Mouse (Mus musculus) lung, postnatal 14 days (tissue): ENCODE measurements around the gene Foxn3.
"Not testable (repeated sequence)": the region's sequence is repeated elsewhere in the genome, so short reads cannot be mapped to it uniquely, and the experiment has no call there.

Experiments used
- DNase-seq: peaks from one replicate; pipeline ENCODE4 v3.0.0; 2021

Foxn3 gene

GRCm38 (mm10) chr12:99205734-99206133 is 357.6 kb downstream of the Foxn3 start:
- DNase-seq = no peak

DNA sequence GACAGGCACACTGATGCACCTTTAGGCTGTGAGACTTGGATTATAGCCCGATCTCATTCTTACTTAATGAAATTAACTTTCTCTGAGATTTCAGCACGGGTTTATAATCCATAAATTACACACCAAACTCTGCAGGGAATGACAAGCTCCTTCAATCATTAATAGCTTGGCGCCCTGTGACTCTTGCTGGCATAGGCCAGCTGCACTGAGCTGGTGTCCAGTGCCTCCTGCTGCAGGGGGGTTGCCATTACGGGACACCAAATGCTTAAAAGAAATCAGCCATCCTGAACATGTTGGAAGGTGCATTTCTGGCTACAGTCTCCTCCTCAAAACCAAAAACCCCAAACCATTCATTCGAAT is 364.3 kb downstream of the Foxn3 start:
- DNase-seq = no peak

DNA sequence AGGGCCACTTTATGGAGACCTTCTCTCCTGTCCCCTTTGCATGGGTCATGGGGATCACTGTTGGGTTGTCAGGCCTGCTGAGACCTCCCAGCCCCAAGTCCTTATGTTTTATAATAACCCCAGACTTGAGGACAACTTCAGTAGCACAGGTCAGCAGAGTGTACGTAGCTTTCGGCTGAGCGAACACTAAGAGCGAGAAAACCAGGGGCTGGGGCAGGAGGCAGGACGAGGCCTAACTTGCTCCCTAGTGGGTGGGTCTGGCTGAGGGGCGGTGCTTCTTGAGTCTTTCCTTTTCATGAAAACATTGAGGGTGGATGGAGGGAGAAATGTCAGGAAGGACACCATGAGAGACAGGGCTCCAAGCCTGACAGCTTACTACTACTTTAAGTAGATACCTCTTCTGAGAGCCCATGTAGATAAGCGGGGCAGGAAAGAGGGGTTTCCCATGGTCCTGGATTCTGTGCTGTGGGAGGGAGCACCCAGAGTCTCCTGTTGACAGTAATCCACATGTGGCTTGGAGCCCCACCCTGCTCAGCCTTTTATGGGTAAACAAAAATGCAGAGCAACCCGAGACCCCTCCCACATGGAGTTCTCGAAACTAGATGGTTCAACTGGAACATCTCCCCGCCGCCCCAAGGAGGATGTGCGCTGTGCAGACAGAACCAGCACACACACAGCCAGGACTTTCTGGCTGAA is 364.8 kb downstream of the Foxn3 start:
- DNase-seq = no peak

- DNase-seq = no peak
Measured at GRCm38 (mm10) chr12:99197031-99197430, 366.4 kb downstream of the Foxn3 start.

DNA sequence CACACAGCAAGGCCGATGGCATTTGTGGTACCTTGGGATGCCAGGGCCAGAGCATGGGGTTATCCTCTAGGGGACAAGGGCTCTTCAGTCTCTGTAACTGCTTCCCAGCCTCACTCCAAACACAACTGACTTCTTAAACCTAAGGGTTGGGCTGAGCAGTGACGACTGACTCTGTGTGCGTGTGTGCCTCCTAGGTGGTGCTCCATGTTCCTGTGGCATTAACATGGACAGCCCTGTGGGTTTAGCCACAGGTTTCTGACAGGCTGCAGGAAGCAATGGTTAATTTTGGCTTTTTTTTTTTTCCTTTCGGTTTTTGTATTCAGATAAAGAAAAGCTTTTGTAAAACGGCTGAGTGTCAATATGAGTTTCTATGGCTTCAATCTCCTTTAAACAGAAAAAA is 367.7 kb downstream of the Foxn3 start:
- DNase-seq = no peak

GRCm38 (mm10) chr12:99194120-99194519 is 369.3 kb downstream of the Foxn3 start:
- DNase-seq = not testable (repeated sequence)

- DNase-seq = no peak
Measured at GRCm38 (mm10) chr12:99187671-99188070, 375.7 kb downstream of the Foxn3 start.

DNA sequence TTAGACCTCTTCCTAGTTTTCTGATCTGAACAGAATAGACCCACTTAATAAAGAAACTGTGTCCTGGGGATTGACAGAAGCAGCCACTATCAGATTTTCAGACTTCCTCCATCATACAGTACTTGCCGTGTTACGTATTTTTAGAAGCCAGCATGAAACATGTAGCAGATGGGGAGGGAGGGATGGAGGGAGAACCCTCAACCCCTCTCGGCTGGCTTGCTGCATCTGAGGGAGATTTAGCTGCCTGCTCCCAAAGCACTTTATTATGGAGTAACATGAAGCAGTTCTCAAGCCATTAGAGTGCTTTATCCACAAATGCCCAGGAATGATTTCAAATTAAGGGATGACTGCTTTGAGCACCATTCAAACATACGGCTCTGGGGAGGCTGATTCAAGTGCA is 377.1 kb downstream of the Foxn3 start:
- DNase-seq = no peak

- no peak for DNase-seq
Measured at GRCm38 (mm10) chr12:99183261-99183792, 380.1 kb downstream of the Foxn3 start.

- DNase-seq = no peak
Measured at GRCm38 (mm10) chr12:99182338-99182737, 381.0 kb downstream of the Foxn3 start.

DNA sequence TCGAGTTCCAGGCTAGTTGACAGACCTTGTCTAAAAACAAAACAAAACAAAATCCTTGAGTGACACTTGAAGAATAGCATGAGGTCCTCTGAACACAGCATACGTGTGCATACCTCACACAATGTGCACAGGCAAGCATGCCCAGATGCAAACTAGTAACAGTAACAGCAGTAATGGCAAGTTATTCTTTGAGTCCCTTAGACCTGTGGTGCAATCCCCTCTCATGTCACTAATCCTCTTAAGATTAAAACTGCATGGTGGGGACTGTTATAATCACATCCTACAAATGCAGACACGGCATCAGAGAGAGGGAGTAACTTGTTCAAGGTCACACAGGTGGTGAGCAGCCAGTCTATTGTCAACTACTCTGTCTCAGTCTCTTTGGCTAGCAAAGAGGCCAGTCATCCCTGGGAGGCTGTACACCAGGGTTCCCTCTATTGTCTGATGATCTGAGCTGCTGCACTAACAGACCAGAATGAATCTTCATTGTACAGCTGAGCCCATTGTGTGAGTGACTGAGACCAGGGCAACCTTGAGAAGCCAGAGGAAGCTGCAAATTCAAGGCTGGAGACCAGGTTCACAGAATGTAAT is 383.1 kb downstream of the Foxn3 start:
- DNase-seq = no peak

DNA sequence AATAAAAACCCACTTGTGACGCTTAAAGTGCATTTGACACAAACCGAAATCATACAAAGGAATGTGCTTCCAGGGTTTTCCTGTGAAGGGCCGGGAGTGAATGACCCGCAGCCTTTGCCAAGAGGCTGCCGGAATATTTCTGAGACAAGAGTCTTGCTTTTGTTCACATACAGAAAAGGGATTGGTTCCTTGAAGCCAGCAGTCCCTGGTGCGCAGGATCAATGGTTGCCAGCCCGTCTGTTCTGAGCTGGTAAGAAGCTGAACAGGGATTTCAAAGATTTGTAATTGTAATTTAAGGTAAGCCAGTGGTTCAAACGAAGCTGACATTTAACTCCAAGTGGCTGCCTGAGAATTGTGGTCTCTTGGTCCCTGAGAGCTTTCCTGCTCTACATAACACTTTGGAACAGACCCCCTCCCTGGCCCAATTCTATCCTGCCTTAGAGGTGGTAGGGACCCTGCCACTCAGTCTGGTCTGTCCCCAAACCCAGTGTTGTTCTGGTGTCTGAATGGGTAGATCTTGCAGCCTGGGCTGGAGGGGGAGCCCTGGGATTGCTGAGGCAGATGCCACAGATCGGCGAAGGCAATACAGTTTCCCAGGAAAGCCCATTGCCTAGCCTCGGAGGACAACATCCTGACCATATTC is 388.3 kb downstream of the Foxn3 start:
- no peak for DNase-seq

GRCm38 (mm10) chr12:99172170-99172569 is 391.2 kb downstream of the Foxn3 start:
- no peak for DNase-seq

GRCm38 (mm10) chr12:99169925-99170324 is 393.5 kb downstream of the Foxn3 start:
- no peak for DNase-seq

DNA sequence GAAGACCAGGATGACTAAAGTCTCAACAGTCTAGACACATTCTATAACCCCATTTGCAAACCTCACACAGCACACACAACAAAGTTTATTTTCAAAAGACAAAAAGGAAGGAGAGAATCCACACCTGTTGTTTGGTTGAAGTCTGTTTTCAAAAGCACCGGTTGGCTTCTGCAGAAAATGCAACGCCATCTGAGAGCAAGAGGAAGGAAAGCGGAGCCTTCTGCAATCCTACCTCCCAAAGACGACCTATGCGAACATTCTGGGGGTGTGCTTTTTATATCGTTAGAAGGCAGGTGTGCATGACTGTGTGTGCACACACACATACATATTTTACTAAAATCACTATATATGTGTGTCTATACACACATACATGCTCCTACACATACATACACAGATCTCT is 397.3 kb downstream of the Foxn3 start:
- DNase-seq = no peak

DNA sequence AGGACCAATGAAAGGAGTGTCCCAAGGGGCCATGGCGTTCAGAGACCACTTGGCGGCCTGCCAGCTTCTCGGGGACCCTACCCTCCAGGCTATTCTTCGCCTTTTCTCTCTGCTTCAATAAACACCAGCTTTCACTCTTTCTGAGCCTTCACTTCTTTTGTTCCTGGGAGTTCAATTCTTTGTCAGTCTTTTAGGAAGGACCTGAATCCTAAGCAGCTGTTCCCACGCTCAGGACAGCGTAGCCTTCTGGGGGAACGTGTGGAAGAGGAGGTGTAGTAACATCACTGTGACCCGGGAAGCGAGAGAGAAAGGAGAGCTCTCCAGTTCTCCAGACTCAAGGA is 400.1 kb downstream of the Foxn3 start:
- no peak for DNase-seq

DNA sequence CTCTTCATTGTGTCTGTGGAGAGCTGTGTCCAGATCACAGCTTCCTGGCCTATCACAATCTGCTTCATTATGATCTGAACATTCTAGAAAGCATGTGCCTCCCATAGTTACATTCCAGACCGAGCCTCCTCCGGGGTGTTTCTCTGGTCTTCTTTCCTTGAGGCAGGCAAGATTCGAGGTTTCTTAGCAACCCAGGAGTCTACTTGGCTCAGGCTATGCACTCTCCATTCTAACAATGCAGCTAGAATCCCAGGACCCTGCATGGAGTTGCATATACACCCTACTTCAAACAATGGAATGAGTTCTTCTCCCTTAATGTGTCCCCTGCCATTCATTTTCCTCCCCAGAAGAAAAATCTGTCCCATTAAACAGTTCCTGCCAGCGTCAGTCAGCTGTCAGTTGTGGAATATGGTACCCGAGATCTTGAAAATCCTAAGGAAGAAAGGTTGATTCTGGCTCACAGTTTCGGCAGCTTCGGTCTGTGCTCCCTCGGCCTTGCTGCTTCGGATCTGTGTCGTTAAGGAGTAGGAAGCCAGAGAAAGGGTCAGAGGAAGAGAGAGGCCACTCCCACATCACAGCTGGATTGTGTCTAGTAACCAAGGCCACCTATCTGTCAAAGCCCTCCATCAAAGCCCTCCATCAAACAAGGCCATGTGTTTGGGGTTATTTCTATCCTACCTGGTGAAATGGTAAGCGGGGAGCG is 400.6 kb downstream of the Foxn3 start:
- no peak for DNase-seq

DNA sequence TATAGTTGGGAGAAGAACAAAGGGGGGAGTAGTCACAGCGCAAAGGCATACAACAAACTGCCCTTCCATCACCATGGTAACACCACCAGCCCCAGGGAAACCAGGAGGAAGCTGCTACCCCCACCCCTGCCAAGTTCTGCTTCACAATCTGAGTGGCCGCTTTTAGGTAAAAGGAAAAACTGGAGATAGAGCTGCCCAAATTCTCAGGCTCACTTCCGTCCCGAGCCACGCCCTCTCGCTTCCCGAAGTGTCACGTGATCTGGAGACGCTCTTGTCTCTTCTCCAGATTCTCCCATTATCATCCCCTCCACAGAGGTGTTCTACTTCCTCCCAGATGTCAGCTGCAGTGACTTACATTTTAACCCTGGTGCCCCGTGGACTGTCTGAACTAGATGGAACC is 401.2 kb downstream of the Foxn3 start:
- no peak for DNase-seq

GRCm38 (mm10) chr12:99160061-99160460 is 403.3 kb downstream of the Foxn3 start:
- DNase-seq = no peak

- DNase-seq = no peak
Measured at GRCm38 (mm10) chr12:99155904-99156303, 407.5 kb downstream of the Foxn3 start.

- DNase-seq = no peak
Measured at GRCm38 (mm10) chr12:99154230-99154629, 409.2 kb downstream of the Foxn3 start.

- no peak for DNase-seq
Measured at GRCm38 (mm10) chr12:99153664-99154063, 409.7 kb downstream of the Foxn3 start.

DNA sequence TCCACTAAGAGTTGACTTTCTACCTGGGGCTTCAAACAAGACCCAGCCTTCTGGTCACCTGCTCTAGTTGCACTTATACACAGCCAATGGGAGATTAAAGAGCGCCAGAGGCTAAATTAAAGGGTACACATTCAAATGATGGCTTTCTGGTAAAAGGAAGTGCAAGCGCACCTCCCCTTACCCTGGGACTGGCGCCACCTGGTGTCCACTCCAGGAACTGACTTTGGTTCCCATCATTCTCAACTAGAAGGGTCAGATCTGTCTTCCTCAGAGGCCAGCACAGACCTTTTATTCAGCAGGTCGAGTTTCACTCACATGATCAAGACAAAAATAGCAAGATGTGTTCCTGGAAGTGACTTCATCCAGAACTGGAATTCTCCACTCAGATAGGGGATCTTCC is 413.3 kb downstream of the Foxn3 start:
- DNase-seq = peak; percentile 71

DNA sequence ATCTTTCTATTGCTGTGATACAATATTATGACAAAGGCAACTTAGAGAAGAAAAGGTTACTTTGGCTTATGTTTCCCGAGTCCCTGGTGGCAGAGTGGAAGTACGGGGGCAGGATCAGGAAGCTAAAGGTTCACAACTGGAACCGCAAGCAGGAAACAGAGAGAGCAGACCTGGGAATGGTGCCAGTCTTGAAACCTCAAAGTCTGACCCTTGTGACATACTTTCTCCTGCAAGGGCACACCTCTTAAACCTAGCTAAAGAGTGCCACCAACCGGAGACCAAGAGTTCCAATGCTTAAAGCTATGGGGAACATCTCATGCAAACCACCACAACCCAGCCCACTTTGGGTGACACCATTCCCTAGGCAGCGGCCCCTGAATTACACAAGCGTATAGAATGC is 414.2 kb downstream of the Foxn3 start:
- DNase-seq = no peak
